Comparison of ENCODE assay signal across 8 mouse cellular contexts in genomic region chr12:84176126-84176769, GRCm38 (mm10). TPM values are rescaled to one million over a fixed set of nuclear protein-coding genes. Genes with fewer than 3 reads are reported as not detected.
DNase-seq lines count a peak whose midpoint lies in the region; ATAC-seq and TF ChIP-seq lines count a peak whose summit lies in the region.

No protein-coding gene starts in this region.

- H3K27me3 ChIP-seq in heart, embryonic 13.5 days (replicated peaks): no peaks in the 10 kb centered on the region
- no peaks in the 10 kb centered on the region for H3K27me3 ChIP-seq in limb, embryonic 14.5 days (ENCODE audit: control insufficient read depth, insufficient read depth, low read length)
- H3K27me3 ChIP-seq in neural tube, embryonic 13.5 days: no peaks in the 10 kb centered on the region

- H3K4me2 ChIP-seq in heart, embryonic 13.5 days: peak overlapping the region; percentile 82
- H3K4me2 ChIP-seq in limb, embryonic 14.5 days (replicated peaks; ENCODE audit: low read depth, low read length, severe bottlenecking): peak overlapping the region; percentile 70
- peak overlapping the region; percentile 69 for H3K4me2 ChIP-seq in neural tube, embryonic 13.5 days

- ATAC-seq in heart, embryonic 13.5 days (ENCODE audit: extremely low read depth, insufficient number of reproducible peaks, low FRiP score, low TSS enrichment): peak; percentile 40; the same call in 1 of the 2 replicates
- ATAC-seq in limb, embryonic 14.5 days (ENCODE audit: low FRiP score, low read depth): no peak; the same call in 1 of the 2 replicates
- ATAC-seq in neural tube, embryonic 13.5 days (ENCODE audit: low read depth): peak; percentile 22; the same call in 1 of the 2 replicates

- H3K27ac ChIP-seq in heart, embryonic 13.5 days (replicated peaks): peak overlapping the region; percentile 93
- peak overlapping the region; percentile 87 for H3K27ac ChIP-seq in limb, embryonic 14.5 days (replicated peaks; ENCODE audit: low read depth, low read length)
- peak overlapping the region; percentile 96 for H3K27ac ChIP-seq in neural tube, embryonic 13.5 days (replicated peaks)

- peak overlapping the region; percentile 51 for H3K4me3 ChIP-seq in heart, embryonic 13.5 days
- H3K4me3 ChIP-seq in limb, embryonic 14.5 days (replicated peaks; ENCODE audit: low read length): peak overlapping the region; percentile 42
- H3K4me3 ChIP-seq in neural tube, embryonic 13.5 days: peak overlapping the region; percentile 44

- WGBS in heart, embryonic 13.5 days: 8% methylated on average over 13 of the region's 13 CpGs
- WGBS in limb, embryonic 14.5 days: 6% methylated on average over 13 of the region's 13 CpGs
- WGBS in neural tube, embryonic 13.5 days: 5% methylated on average over 13 of the region's 13 CpGs

- peaks cover 29% of the 10 kb centered on the region for H3K36me3 ChIP-seq in heart, embryonic 13.5 days
- H3K36me3 ChIP-seq in limb, embryonic 14.5 days (ENCODE audit: control insufficient read depth, insufficient read depth, low read length): peaks cover 28% of the 10 kb centered on the region
- H3K36me3 ChIP-seq in neural tube, embryonic 13.5 days: peaks cover 25% of the 10 kb centered on the region

- H3K9me3 ChIP-seq in heart, embryonic 13.5 days: no peaks in the 10 kb centered on the region
- no peaks in the 10 kb centered on the region for H3K9me3 ChIP-seq in limb, embryonic 14.5 days (ENCODE audit: control insufficient read depth, low read length)
- H3K9me3 ChIP-seq in neural tube, embryonic 13.5 days: no peaks in the 10 kb centered on the region

- no peak for TF ChIP-seq POLR2A in limb, embryonic 14.5 days (IDR thresholded peaks at IDR 0.05; ENCODE audit: borderline replicate concordance, extremely low read depth, insufficient read depth, insufficient read length)

- H3K9ac ChIP-seq in heart, embryonic 13.5 days: peak overlapping the region; percentile 82
- H3K9ac ChIP-seq in limb, embryonic 14.5 days (ENCODE audit: low read depth, low read length, severe bottlenecking): peak overlapping the region; percentile 63
- peak overlapping the region; percentile 78 for H3K9ac ChIP-seq in neural tube, embryonic 13.5 days

- DNase-seq in adrenal gland, postnatal 14 days: peak; percentile 56
- DNase-seq in adrenal gland, postnatal 25 days: no peak
- DNase-seq in right cerebral cortex, adult 2 months (ENCODE audit: low spot score in 2 of 2): peak; percentile 39 to 40
- no peak for DNase-seq in right cerebral cortex, postnatal 25 days
- peak; percentile 58 for DNase-seq in limb, embryonic 14.5 days (ENCODE audit: low spot score)
- no peak for DNase-seq in urinary bladder, postnatal 10 days (ENCODE audit: low spot score)

- peaks cover 78% of the 10 kb centered on the region for H3K4me1 ChIP-seq in heart, embryonic 13.5 days
- H3K4me1 ChIP-seq in limb, embryonic 14.5 days (ENCODE audit: control insufficient read depth, insufficient read depth, low read length): peaks cover 64% of the 10 kb centered on the region
- H3K4me1 ChIP-seq in neural tube, embryonic 13.5 days (replicated peaks): peaks cover 64% of the 10 kb centered on the region

RNA-seq across cellular contexts. Expression of gene Pnma1, which starts 28.0 kb away (rescaled TPM):
- 0.30 and 0.44 TPM in 2 replicates for total RNA-seq in adrenal gland, postnatal 14 days (2021)
- 0.64 TPM in 1 of 2 replicates, not detected in the other for total RNA-seq in adrenal gland, postnatal 25 days (2021)
- polyA plus RNA-seq in heart, embryonic 13.5 days (2015; fragmentation: Nextera tagmentation; extraction: Ambion mirVana): 0.48 and 0.65 TPM in 2 replicates
- polyA plus RNA-seq in limb, embryonic 14.5 days (2012; rRNA removed): 0.24 and 0.39 TPM in 2 replicates
- polyA plus RNA-seq in limb, embryonic 14.5 days (2014; fragmentation: Nextera tagmentation; extraction: Ambion mirVana): 0.55 and 0.83 TPM in 2 replicates
- 3.1 and 3.7 TPM in 2 replicates for polyA plus RNA-seq in neural tube, embryonic 13.5 days (2015; fragmentation: Nextera tagmentation; extraction: Ambion mirVana)

RNA-seq across cellular contexts. Expression of gene Elmsan1, which starts 42.4 kb away (rescaled TPM):
- total RNA-seq in adrenal gland, postnatal 14 days (2021): 18.7 and 25.7 TPM in 2 replicates
- total RNA-seq in adrenal gland, postnatal 25 days (2021): 22.3 and 32.8 TPM in 2 replicates
- polyA plus RNA-seq in heart, embryonic 13.5 days (2015; fragmentation: Nextera tagmentation; extraction: Ambion mirVana): 6.8 and 7.3 TPM in 2 replicates
- polyA plus RNA-seq in limb, embryonic 14.5 days (2012; rRNA removed): 14.4 and 18.1 TPM in 2 replicates
- polyA plus RNA-seq in limb, embryonic 14.5 days (2014; fragmentation: Nextera tagmentation; extraction: Ambion mirVana): 10.5 and 11.8 TPM in 2 replicates
- polyA plus RNA-seq in neural tube, embryonic 13.5 days (2015; fragmentation: Nextera tagmentation; extraction: Ambion mirVana): 4.9 TPM in 2 replicates

Comparison
In these comparisons a context has a peak if more than half of its experiments do, and no peak if none do; other contexts are left out.
1. DNase-seq: peak in adrenal gland, postnatal 14 days (single experiment), right cerebral cortex, adult 2 months (2 of 2) and limb, embryonic 14.5 days (single experiment); none in adrenal gland, postnatal 25 days (single experiment), right cerebral cortex, postnatal 25 days (single experiment) and urinary bladder, postnatal 10 days (single experiment).
2. Peak in every context shown above with its lines, with median percentiles within 50 percentile points of each other: H3K27ac ChIP-seq, H3K4me2 ChIP-seq, H3K4me3 ChIP-seq and H3K9ac ChIP-seq.